Mouse (Mus musculus) intestine, embryonic 16.5 days (tissue): Measurements from ENCODE around the gene Rsg1. TPM values are rescaled to one million over a fixed set of nuclear protein-coding genes. Genes with fewer than 3 reads are reported as not detected.

Experiments used
- ATAC-seq: fragments of 200-750 bp; cut with Nextera tagmentation; 2 replicates; pipeline ENCODE4 v1.8.0; 2017; ENCODE audit warnings: moderate TSS enrichment, moderate library complexity
- H3K27ac ChIP-seq: fragments of 300-500 bp; sonication (generic); 2 replicates; pipeline ENCODE4 v1.5.1; 2014; ENCODE audit warnings: mild to moderate bottlenecking, low read length
- H3K27me3 ChIP-seq: fragments of 300-500 bp; sonication (generic); replicated peaks from 2 replicates; pipeline ENCODE4 v1.6.1; 2014; ENCODE audit warnings: low read length, control low read depth, mixed read lengths; ENCODE audit not compliant: control insufficient read depth, insufficient read depth
- H3K36me3 ChIP-seq: fragments of 300-500 bp; sonication (generic); 2 replicates; pipeline ENCODE4 v1.6.1; 2014; ENCODE audit warnings: low read length, control low read depth; ENCODE audit not compliant: control insufficient read depth, insufficient read depth
- H3K4me1 ChIP-seq: fragments of 300-500 bp; sonication (generic); 2 replicates; pipeline ENCODE4 v1.6.1; 2014; ENCODE audit warnings: low read length, control low read depth, mixed read lengths; ENCODE audit not compliant: control insufficient read depth, insufficient read depth
- H3K4me2 ChIP-seq: fragments of 300-500 bp; sonication (generic); 2 replicates; pipeline ENCODE4 v1.6.1; 2014; ENCODE audit warnings: low read depth, low read length, control low read depth
- H3K4me3 ChIP-seq: fragments of 300-500 bp; sonication (generic); 2 replicates; pipeline ENCODE4 v1.5.1; 2014; ENCODE audit warnings: mild to moderate bottlenecking, low read length
- H3K9ac ChIP-seq: fragments of 300-500 bp; sonication (generic); 2 replicates; pipeline ENCODE4 v1.6.1; 2014; ENCODE audit warnings: low read depth, low read length
- H3K9me3 ChIP-seq: fragments of 300-500 bp; sonication (generic); 2 replicates; pipeline ENCODE4 v1.6.1; 2016; ENCODE audit warnings: low read length, control low read depth; ENCODE audit not compliant: control insufficient read depth
- WGBS: fragments of 180-500 bp; shearing (Covaris S2); extraction: QIAGEN DNeasy Blood & Tissue Kit; methylation state at CpG from one replicate; pipeline ENCODE4 v1.1.7; 2014; 5-methylcytosine and 5-hydroxymethylcytosine counted together
- polyA plus RNA-seq: library from polyadenylated mRNA; unstranded; fragments of >200 nt; fragmentation: Nextera tagmentation; extraction: Ambion mirVana; gene quantifications from 2 replicates; pipeline ENCODE4 v1.2.1, GENCODE M21; 2015

The Rsg1 gene
- polyA plus RNA-seq, 1 experiment from 2014 or later: 5.1 TPM

DNA sequence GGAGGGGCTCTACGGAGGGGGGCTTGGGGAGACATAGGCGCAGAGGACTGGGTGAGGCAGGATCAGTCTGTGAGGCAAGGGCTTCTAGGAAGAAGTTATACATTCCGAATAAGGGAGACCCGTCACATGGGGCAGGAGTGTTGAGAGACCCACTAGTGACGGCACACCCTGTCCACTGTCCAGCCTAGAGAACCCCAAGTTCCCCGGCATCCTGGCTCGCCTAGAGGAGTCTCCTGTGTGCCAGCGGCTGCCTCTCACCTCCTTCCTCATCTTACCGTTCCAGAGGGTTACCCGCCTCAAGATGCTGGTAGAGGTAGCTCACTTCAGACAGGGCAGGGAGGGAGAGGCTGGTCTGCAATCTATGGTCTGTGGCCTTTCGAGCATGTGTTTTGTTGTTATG lies 35.6 kb downstream of the Rsg1 start:
- H3K9ac ChIP-seq: no peak overlapping the region
- no peak for ATAC-seq
- H3K9me3 ChIP-seq: no peaks in the 10 kb centered on the region
- H3K4me3 ChIP-seq: no peak overlapping the region
- no peak overlapping the region for H3K27ac ChIP-seq
- peaks cover 48% of the 10 kb centered on the region for H3K4me1 ChIP-seq
- H3K36me3 ChIP-seq: peaks cover 8% of the 10 kb centered on the region; the same call in 1 of the 2 replicates
- 76% methylated on average over 11 of the region's 11 CpGs for WGBS
- no peak overlapping the region for H3K4me2 ChIP-seq
- H3K27me3 ChIP-seq: 0 out of 2 replicates have a peak, but pooled peaks cover 6% of the 10 kb centered on the region

DNA sequence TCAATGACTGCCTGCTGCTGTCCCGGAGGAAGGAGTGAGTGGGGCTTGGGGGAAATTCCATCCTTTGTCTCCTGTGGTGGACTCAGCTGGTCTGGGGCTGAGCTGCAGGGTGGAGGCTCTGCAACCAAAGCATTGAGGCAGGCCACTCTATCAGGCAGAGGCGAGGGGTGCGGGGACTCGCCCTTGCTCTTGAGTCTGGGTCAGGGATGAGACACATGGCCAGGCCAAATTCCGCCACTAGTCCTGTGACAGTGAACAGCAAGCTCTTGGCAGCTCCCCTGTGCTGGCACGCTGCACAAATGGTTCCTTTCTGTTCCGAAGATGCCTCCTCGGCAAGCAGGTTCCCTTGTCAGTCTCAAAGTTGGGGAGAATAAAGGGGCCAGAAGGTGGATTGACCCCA lies 37.3 kb downstream of the Rsg1 start:
- H3K9ac ChIP-seq: no peak overlapping the region
- H3K4me1 ChIP-seq: peaks cover 37% of the 10 kb centered on the region
- no peak overlapping the region for H3K27ac ChIP-seq
- H3K36me3 ChIP-seq: peaks cover 8% of the 10 kb centered on the region; the same call in 1 of the 2 replicates
- H3K4me2 ChIP-seq: no peak overlapping the region
- no peak overlapping the region for H3K4me3 ChIP-seq
- 79% methylated on average over 8 of the region's 8 CpGs for WGBS
- ATAC-seq: no peak
- no peaks in the 10 kb centered on the region for H3K9me3 ChIP-seq
- 0 out of 2 replicates have a peak, but pooled peaks cover 6% of the 10 kb centered on the region for H3K27me3 ChIP-seq

DNA sequence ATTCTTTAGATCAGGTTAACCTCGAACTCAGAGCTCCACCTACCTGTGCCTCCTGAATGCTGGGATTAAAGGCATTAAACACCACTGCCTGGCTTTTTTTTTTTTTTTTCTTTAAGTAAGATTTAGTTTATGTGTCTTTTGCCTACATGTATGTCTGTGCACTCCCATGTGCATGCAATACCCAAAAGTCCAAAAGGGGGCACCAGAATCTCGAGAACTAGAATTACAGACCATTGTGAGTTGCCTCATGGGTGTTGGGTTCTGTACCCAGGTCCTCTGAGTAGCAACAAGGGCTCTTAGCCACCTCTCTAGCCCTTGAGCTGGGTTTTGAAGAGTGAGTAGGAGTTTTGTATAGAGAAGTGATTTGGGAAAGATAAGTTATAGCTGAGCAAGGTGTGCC lies 38.9 kb downstream of the Rsg1 start:
- Histone ChIP-seq H3K4me2 (no peak overlapping the region), H3K4me1 (peaks cover 22% of the 10 kb centered on the region), H3K36me3 (peaks cover 17% of the 10 kb centered on the region; the same call in 1 of the 2 replicates), H3K9ac (no peak overlapping the region), H3K27ac (no peak overlapping the region), H3K27me3 (0 out of 2 replicates have a peak, but pooled peaks cover 3% of the 10 kb centered on the region), H3K4me3 (no peak overlapping the region), H3K9me3 (no peaks in the 10 kb centered on the region)
- 78% methylated on average over 2 of the region's 2 CpGs for WGBS
- ATAC-seq: no peak

DNA sequence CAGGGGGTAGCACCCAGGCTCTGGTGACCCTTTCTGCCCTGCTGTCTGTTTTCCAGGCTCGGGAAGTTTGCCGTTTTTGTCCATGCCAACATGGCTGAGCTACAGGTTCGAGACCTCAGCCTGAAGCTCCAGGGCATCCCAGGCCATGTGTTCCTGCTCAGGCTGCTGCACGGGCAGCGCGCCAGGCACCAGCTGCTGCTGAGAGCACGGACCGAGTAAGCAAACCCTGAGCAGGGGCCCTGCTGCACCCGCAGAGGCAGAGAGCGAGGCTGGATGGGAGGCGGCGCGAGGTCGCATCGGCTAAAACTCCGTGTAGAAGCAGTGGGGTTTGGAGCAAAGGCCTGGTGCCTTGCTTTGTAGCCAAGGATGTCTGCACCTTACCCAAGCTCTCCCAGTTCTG lies 40.5 kb downstream of the Rsg1 start:
- H3K4me2 ChIP-seq: no peak overlapping the region
- H3K4me3 ChIP-seq: no peak overlapping the region
- no peaks in the 10 kb centered on the region for H3K27me3 ChIP-seq
- peaks cover 12% of the 10 kb centered on the region; the same call in 1 of the 2 replicates for H3K4me1 ChIP-seq
- peak overlapping the region; percentile 35; the same call in 1 of the 2 replicates for H3K27ac ChIP-seq
- peak overlapping the region; percentile 30; the same call in 1 of the 2 replicates for H3K9ac ChIP-seq
- H3K36me3 ChIP-seq: peaks cover 15% of the 10 kb centered on the region; the same call in 1 of the 2 replicates
- whole genome bisulfite sequencing: 57% methylated on average over 16 of the region's 16 CpGs
- no peaks in the 10 kb centered on the region for H3K9me3 ChIP-seq
- ATAC-seq: peak; percentile 37; the same call in 1 of the 2 replicates

DNA sequence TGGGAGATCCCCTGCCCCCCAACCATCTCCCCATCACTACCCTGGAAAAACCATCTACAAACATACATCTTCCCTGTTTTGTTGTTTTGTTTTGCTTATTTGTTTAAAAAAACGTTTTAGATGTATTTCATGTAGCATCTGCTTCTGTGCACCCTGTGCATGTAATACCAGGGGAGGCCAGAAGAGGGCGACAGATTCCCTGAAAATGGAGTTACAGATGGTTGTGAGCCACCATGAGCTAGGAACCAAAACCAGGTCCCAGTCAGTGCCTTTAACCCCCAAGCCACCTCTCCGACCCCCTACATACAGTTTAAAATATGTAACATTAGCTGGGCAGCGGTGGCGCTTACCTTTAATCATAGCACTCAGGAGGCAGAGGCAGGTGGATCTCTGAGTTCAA lies 43.7 kb downstream of the Rsg1 start:
- WGBS: 72% methylated on average over 5 of the region's 5 CpGs
- H3K36me3 ChIP-seq: 0 out of 2 replicates have a peak, but pooled peaks cover 9% of the 10 kb centered on the region
- H3K9ac ChIP-seq: no peak overlapping the region
- H3K27ac ChIP-seq: no peak overlapping the region
- ATAC-seq: no peak
- 0 out of 2 replicates have a peak, but pooled peaks cover 3% of the 10 kb centered on the region for H3K9me3 ChIP-seq
- H3K4me1 ChIP-seq: peaks cover 22% of the 10 kb centered on the region
- no peak overlapping the region for H3K4me3 ChIP-seq
- no peak overlapping the region for H3K4me2 ChIP-seq
- H3K27me3 ChIP-seq: no peaks in the 10 kb centered on the region

DNA sequence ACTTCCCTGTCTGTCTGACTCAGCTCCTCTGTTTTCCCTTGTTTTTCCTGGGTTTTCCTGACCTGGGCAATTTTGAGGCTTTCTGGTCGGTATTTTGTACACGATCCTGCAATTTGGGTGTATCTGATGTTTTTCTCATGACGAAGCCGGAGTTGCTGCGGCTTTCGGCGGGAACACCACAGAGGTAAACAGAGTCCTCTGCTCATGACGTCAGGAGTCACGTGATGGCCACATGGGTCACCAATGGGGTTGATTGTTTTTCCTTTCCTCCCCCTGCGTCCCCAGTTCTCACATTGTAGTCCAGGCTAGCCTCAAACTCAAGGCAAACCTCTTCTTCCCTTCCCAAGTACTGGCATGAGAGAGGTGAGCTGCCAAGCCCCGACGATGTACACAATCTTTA lies 45.7 kb downstream of the Rsg1 start:
- no peak overlapping the region for H3K9ac ChIP-seq
- H3K4me2 ChIP-seq: peak overlapping the region; percentile 47; the same call in 1 of the 2 replicates
- H3K27ac ChIP-seq: no peak overlapping the region
- no peaks in the 10 kb centered on the region for H3K27me3 ChIP-seq
- 75% methylated on average over 12 of the region's 12 CpGs for WGBS
- 0 out of 2 replicates have a peak, but pooled peaks cover 3% of the 10 kb centered on the region for H3K9me3 ChIP-seq
- ATAC-seq: no peak
- no peak overlapping the region; the same call in 1 of the 2 replicates for H3K4me3 ChIP-seq
- 0 out of 2 replicates have a peak, but pooled peaks cover 9% of the 10 kb centered on the region for H3K36me3 ChIP-seq
- peaks cover 13% of the 10 kb centered on the region for H3K4me1 ChIP-seq

DNA sequence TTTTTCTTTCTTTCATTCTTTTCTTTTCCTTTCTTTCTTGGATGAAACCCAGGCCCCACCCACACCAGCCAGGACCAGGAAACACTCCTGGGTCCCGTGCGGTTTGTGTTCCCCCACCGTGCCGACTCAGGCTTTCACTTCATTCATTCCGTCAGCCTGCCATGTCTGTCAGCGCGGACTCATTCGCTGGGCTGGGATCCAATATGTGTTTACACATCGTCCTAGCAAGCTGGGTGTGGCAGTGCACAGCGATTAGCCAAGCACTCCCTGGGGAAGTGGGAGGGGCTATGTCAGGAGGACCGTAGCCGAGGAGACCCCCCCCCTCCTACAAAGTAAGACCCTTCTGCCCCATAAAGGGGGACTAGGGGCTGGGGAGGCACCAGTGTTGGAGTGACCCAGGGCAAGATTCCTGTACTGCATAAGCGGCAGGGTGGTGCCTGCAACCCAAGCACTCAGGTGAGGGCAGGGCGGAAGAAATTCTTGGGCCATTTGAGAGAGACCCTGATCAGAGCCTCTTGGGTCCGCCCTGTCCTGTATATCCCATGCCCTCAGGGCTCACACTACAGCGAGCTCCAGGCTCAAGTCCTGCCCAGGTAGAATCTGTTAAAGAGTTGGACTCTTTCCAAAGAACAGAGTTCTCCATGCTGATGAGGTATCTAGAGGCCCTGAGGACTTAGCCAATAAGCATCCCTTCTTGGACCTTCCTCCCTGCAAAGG lies 46.4 kb downstream of the Rsg1 start:
- Histone ChIP-seq H3K9me3 (0 out of 2 replicates have a peak, but pooled peaks cover 3% of the 10 kb centered on the region), H3K36me3 (0 out of 2 replicates have a peak, but pooled peaks cover 9% of the 10 kb centered on the region), H3K4me1 (peaks cover 9% of the 10 kb centered on the region), H3K9ac (0 out of 2 replicates have a peak overlapping the region, but pooled peaks have one; percentile 9), H3K27ac (no peak overlapping the region), H3K4me2 (peak overlapping the region; percentile 47), H3K27me3 (no peaks in the 10 kb centered on the region), H3K4me3 (peak overlapping the region; percentile 34)
- peak; percentile 66 for ATAC-seq
- 40% methylated on average over 16 of the region's 16 CpGs for WGBS

DNA sequence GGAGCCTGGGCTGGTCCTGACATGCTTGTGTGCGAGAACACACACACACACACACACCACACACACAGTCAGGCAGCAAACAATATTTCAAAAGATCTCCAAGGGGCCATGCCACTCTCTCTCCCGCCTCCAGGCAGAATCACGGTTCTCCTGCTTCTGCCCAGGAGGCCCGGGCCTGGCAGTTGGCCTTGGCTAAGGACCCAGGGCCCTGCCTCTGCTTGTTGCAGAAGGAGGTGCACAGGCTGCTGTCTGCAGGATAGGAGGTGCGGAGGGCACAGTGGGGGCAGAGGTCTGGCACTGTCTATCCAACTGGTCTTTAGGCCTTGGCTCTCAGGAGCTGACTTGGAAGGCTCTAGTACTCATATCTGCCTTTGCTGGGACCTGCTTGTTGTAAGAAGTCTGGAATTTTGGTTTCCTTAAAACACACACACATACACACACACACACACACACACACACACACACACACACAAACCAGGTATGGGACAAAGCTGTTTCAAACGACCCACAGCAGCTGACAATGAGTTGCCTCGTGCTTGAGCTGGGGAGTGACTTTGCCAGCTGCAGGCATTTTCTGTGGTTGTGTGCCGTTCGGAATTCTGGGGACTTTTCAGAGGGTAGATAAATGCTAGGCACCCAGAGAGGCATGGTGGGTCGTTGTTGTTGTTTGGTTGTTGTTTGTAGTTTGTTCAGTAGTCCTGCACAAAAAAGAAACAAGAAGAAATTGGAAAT lies 49.3 kb downstream of the Rsg1 start:
- no peak overlapping the region for H3K9ac ChIP-seq
- no peak overlapping the region for H3K27ac ChIP-seq
- H3K4me2 ChIP-seq: no peak overlapping the region
- no peaks in the 10 kb centered on the region for H3K27me3 ChIP-seq
- WGBS: 79% methylated on average over 10 of the region's 10 CpGs
- H3K9me3 ChIP-seq: peaks cover 7% of the 10 kb centered on the region; the same call in 1 of the 2 replicates
- H3K36me3 ChIP-seq: no peaks in the 10 kb centered on the region
- peaks cover 9% of the 10 kb centered on the region for H3K4me1 ChIP-seq
- no peak for ATAC-seq
- H3K4me3 ChIP-seq: no peak overlapping the region

DNA sequence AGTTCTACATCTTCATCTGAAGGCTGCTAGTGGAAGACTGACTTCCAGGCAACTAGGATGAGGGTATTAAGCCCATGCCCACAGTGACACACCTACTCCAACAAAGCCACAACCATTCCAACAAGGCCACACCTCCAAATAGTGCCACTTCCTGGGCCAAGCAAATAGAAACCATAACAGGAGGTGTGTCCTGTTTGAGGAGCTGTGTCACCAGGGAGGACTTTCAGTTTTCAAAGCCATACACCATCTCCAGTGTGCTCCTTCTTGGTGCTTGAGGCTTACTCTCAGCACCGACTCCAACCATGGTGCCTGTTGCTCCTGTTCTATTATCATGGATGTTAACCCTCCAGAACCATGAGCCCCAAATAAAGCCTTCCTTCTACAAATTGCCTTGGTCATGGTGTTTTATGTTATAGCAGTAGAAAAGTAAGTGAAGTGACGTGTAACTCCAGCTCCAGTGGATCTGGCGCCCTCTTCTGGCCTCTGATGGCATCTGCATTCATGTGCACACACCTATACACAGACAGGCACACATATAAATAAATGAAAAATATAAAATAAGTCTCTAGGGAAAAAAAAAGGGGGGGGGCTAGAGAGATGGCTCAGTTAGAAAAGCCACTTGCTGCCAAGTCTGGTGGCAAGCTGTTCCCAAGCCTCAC lies 52.4 kb downstream of the Rsg1 start:
- Histone ChIP-seq H3K9ac (no peak overlapping the region), H3K4me1 (no peaks in the 10 kb centered on the region), H3K4me3 (no peak overlapping the region), H3K27ac (no peak overlapping the region), H3K36me3 (no peaks in the 10 kb centered on the region), H3K9me3 (peaks cover 7% of the 10 kb centered on the region; the same call in 1 of the 2 replicates), H3K4me2 (no peak overlapping the region), H3K27me3 (no peaks in the 10 kb centered on the region)
- ATAC-seq: no peak
- WGBS: 90% methylated on average over 3 of the region's 3 CpGs
